ENCODE assay signal across 9 mouse cellular contexts in the genomic region with DNA sequence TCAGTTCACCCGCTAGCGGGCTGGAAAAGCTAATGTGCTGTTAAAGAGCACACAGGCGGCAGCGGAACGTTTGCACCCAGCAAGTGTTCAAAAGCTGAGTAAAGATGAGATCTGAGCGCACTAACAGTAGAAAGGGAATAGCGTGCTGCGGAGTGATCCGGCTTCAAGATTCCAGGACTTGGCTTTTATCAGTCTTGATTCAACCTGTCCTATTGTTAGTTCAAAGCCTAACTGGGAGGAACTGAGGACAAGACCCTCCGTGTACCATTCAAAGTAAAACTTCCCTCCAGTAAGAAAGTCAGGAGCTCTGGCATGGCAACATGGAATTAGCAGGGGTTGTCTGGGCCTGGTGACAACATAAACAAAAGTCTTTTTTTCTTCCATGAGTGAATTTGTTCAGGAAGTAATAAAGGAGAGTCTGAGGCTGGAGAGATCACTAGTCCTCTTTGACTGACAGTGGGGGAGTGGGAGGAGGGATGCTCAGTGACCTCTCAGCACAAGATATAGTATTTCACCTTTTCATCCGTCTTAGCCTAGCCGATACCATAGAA. TPM values are rescaled to one million over a fixed set of nuclear protein-coding genes. Genes with fewer than 3 reads are reported as not detected.
DNase-seq lines count a peak whose midpoint lies in the region; ATAC-seq and TF ChIP-seq lines count a peak whose summit lies in the region.
"Had no signal": no experiment of that assay in that cellular context is flagged by ENCODE, and none has a peak within 500 bp of the region (broad histone marks: within the 10 kb centered on the region; RNA-seq: fewer than 3 reads in every experiment).

No protein-coding gene starts in this region.

- no peak overlapping the region for H3K9ac ChIP-seq in lung, embryonic 14.5 days
- peak overlapping the region; percentile 14; the same call in 1 of the 2 replicates for H3K9ac ChIP-seq in forebrain, embryonic 11.5 days (ENCODE audit: low read length)
- H3K9ac ChIP-seq in neural tube, embryonic 13.5 days, result no peak overlapping the region

- ATAC-seq in lung, embryonic 14.5 days (ENCODE audit: insufficient read depth), result no peak
- peak; percentile 58 for ATAC-seq in forebrain, embryonic 11.5 days (replicated peaks; ENCODE audit: low FRiP score)
- ATAC-seq in neural tube, embryonic 13.5 days (ENCODE audit: low read depth), result no peak

- H3K27me3 ChIP-seq in lung, embryonic 14.5 days (ENCODE audit: insufficient read depth, low read length), result peaks cover 6% of the 10 kb centered on the region; the same call in 1 of the 2 replicates
- no peaks in the 10 kb centered on the region for H3K27me3 ChIP-seq in forebrain, embryonic 11.5 days (ENCODE audit: control insufficient read depth, insufficient read depth, low read length)
- H3K27me3 ChIP-seq in neural tube, embryonic 13.5 days, result no peaks in the 10 kb centered on the region

- H3K4me2 ChIP-seq in lung, embryonic 14.5 days, result peak overlapping the region; percentile 96
- H3K4me2 ChIP-seq in forebrain, embryonic 11.5 days (ENCODE audit: low read depth, low read length, severe bottlenecking), result peak overlapping the region; percentile 73; the same call in 1 of the 2 replicates
- H3K4me2 ChIP-seq in neural tube, embryonic 13.5 days, result peak overlapping the region; percentile 86

- WGBS in lung, embryonic 14.5 days, result 2% methylated on average over 12 of the region's 12 CpGs
- 9% methylated on average over 12 of the region's 12 CpGs for WGBS in lung, adult 2 months
- under 1% methylated on average over 12 of the region's 12 CpGs for WGBS in forebrain, embryonic 11.5 days
- WGBS in neural tube, embryonic 13.5 days, result 2% methylated on average over 12 of the region's 12 CpGs

- H3K9me3 ChIP-seq in lung, embryonic 14.5 days (ENCODE audit: low read depth, low read length), result no peaks in the 10 kb centered on the region
- no peaks in the 10 kb centered on the region for H3K9me3 ChIP-seq in forebrain, embryonic 11.5 days (ENCODE audit: control insufficient read depth, low read length)
- H3K9me3 ChIP-seq in neural tube, embryonic 13.5 days, result no peaks in the 10 kb centered on the region

- DNase-seq in lung, embryonic 14.5 days, result peak; percentile 28
- DNase-seq in lung, adult 2 months, result no peak
- peak; percentile 68 for DNase-seq in forebrain, embryonic 11.5 days (ENCODE audit: low spot score)
- peak; percentile 23 to 25 for DNase-seq in kidney, postnatal 36 days
- DNase-seq in B cell, adult 2 months, result no peak
- no peak for DNase-seq in adrenal gland, postnatal 10 days
- DNase-seq in MN1 (ENCODE audit: low spot score), result no peak

- no peak overlapping the region for H3K27ac ChIP-seq in lung, embryonic 14.5 days (ENCODE audit: low read depth)
- H3K27ac ChIP-seq in forebrain, embryonic 11.5 days (ENCODE audit: low read depth, low read length), result peak overlapping the region; percentile 95
- 0 out of 2 replicates have a peak overlapping the region, but pooled peaks have one; percentile 93 for H3K27ac ChIP-seq in neural tube, embryonic 13.5 days (replicated peaks)
- H3K27ac ChIP-seq: macrophage had no signal

- TF ChIP-seq CTCF in lung, embryonic 14.5 days (IDR thresholded peaks at IDR 0.05; ENCODE audit: low read depth), result no peak
- TF ChIP-seq CTCF in lung, adult 2 months (IDR thresholded peaks at IDR 0.05; ENCODE audit: insufficient read depth, low read length), result no peak

- no peak for TF ChIP-seq POLR2A in lung, adult 2 months (IDR thresholded peaks at IDR 0.05; ENCODE audit: borderline replicate concordance, extremely low read depth, low read depth, low read length)

- H3K4me3 ChIP-seq in lung, embryonic 14.5 days (ENCODE audit: low read depth, low read length), result peak overlapping the region; percentile 64; the same call in 1 of the 2 replicates
- H3K4me3 ChIP-seq in lung, adult 2 months (replicated peaks; ENCODE audit: extremely low read depth, low read depth, low read length), result no peak overlapping the region
- H3K4me3 ChIP-seq in forebrain, embryonic 11.5 days (ENCODE audit: low read depth, low read length), result peak overlapping the region; percentile 79; the same call in 1 of the 2 replicates
- peak overlapping the region; percentile 84 for H3K4me3 ChIP-seq in neural tube, embryonic 13.5 days

- no peaks in the 10 kb centered on the region for H3K36me3 ChIP-seq in lung, embryonic 14.5 days (ENCODE audit: insufficient read depth)
- H3K36me3 ChIP-seq in forebrain, embryonic 11.5 days (ENCODE audit: control insufficient read depth, insufficient read depth, low read length), result no peaks in the 10 kb centered on the region
- no peaks in the 10 kb centered on the region for H3K36me3 ChIP-seq in neural tube, embryonic 13.5 days

- no peaks in the 10 kb centered on the region for H3K4me1 ChIP-seq in lung, embryonic 14.5 days (ENCODE audit: insufficient read depth)
- H3K4me1 ChIP-seq in lung, adult 2 months (ENCODE audit: control insufficient read depth, insufficient read depth, low read length), result no peaks in the 10 kb centered on the region; the same call in 1 of the 2 replicates
- H3K4me1 ChIP-seq in forebrain, embryonic 11.5 days (replicated peaks; ENCODE audit: control insufficient read depth, insufficient read depth, low read length), result peaks cover 8% of the 10 kb centered on the region; the same call in 1 of the 2 replicates
- H3K4me1 ChIP-seq in neural tube, embryonic 13.5 days (replicated peaks), result peaks cover 36% of the 10 kb centered on the region

RNA-seq across cellular contexts. Expression of a gene that starts 0.8 kb away (rescaled TPM):
- 7.3 and 7.5 TPM in 2 replicates for polyA plus RNA-seq in lung, embryonic 14.5 days (2014; fragmentation: Nextera tagmentation; extraction: Ambion mirVana)
- 0.83 and 1.2 TPM in 2 replicates for polyA plus RNA-seq in lung, adult 2 months (2012; rRNA removed)
- 27.5 and 27.6 TPM in 2 replicates for polyA plus RNA-seq in forebrain, embryonic 11.5 days (2014; fragmentation: Nextera tagmentation; extraction: Ambion mirVana)
- 10.2 and 10.7 TPM in 2 replicates for polyA plus RNA-seq in neural tube, embryonic 13.5 days (2015; fragmentation: Nextera tagmentation; extraction: Ambion mirVana)
- under 1 TPM; 0.36 to 0.39 TPM for total RNA-seq in adrenal gland, postnatal 10 days (2021)
- polyA plus RNA-seq: macrophage had no signal

RNA-seq across cellular contexts. Expression of a gene that starts 29.2 kb away (rescaled TPM):
- polyA plus RNA-seq in lung, embryonic 14.5 days (2014; fragmentation: Nextera tagmentation; extraction: Ambion mirVana), result 4.9 and 5.7 TPM in 2 replicates
- 2.5 and 3.4 TPM in 2 replicates for polyA plus RNA-seq in lung, adult 2 months (2012; rRNA removed)
- polyA plus RNA-seq in forebrain, embryonic 11.5 days (2014; fragmentation: Nextera tagmentation; extraction: Ambion mirVana), result 3.0 and 4.0 TPM in 2 replicates
- polyA plus RNA-seq in neural tube, embryonic 13.5 days (2015; fragmentation: Nextera tagmentation; extraction: Ambion mirVana), result 5.6 and 5.9 TPM in 2 replicates
- total RNA-seq in adrenal gland, postnatal 10 days (2021), result 10 to 100 TPM; 10.2 to 13.5 TPM

Comparison
In these comparisons a context has a peak if more than half of its experiments do, and no peak if none do; other contexts are left out.
1. DNase-seq: peak in lung, embryonic 14.5 days (single experiment), forebrain, embryonic 11.5 days (single experiment) and kidney, postnatal 36 days (2 of 2); none in lung, adult 2 months (single experiment), B cell, adult 2 months (0 of 2), adrenal gland, postnatal 10 days (single experiment) and MN1 (single experiment).
2. Peak in every context shown above with its lines, with median percentiles within 50 percentile points of each other: H3K4me2 ChIP-seq.